Mouse (Mus musculus) ES-Bruce4 (cell line): Measurements from ENCODE around the gene Spats2. TPM values are rescaled to one million over a fixed set of nuclear protein-coding genes. Genes with fewer than 3 reads are reported as not detected.

Experiments
- H3K27ac ChIP-seq: 2 replicates; pipeline ENCODE4 v1.5.1; 2012; ENCODE audit warnings: low read length, inconsistent platforms; ENCODE audit not compliant: insufficient read depth
- H3K27me3 ChIP-seq: 2 replicates; pipeline ENCODE4 v1.6.1; 2012; ENCODE audit warnings: mild to moderate bottlenecking, low read length, inconsistent platforms; ENCODE audit not compliant: control insufficient read depth, poor library complexity, insufficient read depth, severe bottlenecking
- H3K36me3 ChIP-seq: 2 replicates; pipeline ENCODE4 v1.6.1; 2012; ENCODE audit warnings: inconsistent platforms, mild to moderate bottlenecking, low read length, moderate library complexity; ENCODE audit not compliant: control insufficient read depth, poor library complexity, insufficient read depth, severe bottlenecking
- H3K4me1 ChIP-seq: one replicate; pipeline ENCODE4 v1.8.1; 2011; ENCODE audit warnings: low read length; ENCODE audit not compliant: control insufficient read depth, insufficient read depth
- H3K4me3 ChIP-seq: 2 replicates; pipeline ENCODE4 v1.5.1; 2011; ENCODE audit warnings: low read depth, mild to moderate bottlenecking, low read length
- H3K9ac ChIP-seq: 2 replicates; pipeline ENCODE4 v1.6.1; 2012; ENCODE audit warnings: low read depth, mild to moderate bottlenecking, inconsistent platforms; ENCODE audit not compliant: poor library complexity, severe bottlenecking
- H3K9me3 ChIP-seq: replicated peaks from 2 replicates; pipeline ENCODE4 v1.6.1; 2012; ENCODE audit warnings: mild to moderate bottlenecking, low read length, inconsistent platforms; ENCODE audit not compliant: control insufficient read depth, poor library complexity, insufficient read depth, severe bottlenecking
- CTCF ChIP-seq: IDR thresholded peaks from one replicate; pipeline ENCODE4 v1.8.1; 2011; ENCODE audit warnings: low read depth, low read length
- EP300 ChIP-seq: IDR thresholded peaks from 2 replicates; pipeline ENCODE4 v1.6.1; 2011; ENCODE audit warnings: low read depth, low read length; ENCODE audit not compliant: insufficient read depth
- POLR2A ChIP-seq: IDR thresholded peaks from one replicate; pipeline ENCODE4 v1.8.1; 2011; ENCODE audit warnings: low read length; ENCODE audit not compliant: insufficient read depth
- polyA plus RNA-seq: library from polyadenylated mRNA; stranded (reverse); fragments of >200 nt; gene quantifications from 2 replicates; pipeline ENCODE4 v1.2.4, GENCODE M21; 2011; ENCODE audit warnings: low read depth; ENCODE audit not compliant: missing spikeins, insufficient read depth, insufficient read length

The Spats2 gene
- polyA plus RNA-seq, 1 experiment, result 60.7 TPM

DNA sequence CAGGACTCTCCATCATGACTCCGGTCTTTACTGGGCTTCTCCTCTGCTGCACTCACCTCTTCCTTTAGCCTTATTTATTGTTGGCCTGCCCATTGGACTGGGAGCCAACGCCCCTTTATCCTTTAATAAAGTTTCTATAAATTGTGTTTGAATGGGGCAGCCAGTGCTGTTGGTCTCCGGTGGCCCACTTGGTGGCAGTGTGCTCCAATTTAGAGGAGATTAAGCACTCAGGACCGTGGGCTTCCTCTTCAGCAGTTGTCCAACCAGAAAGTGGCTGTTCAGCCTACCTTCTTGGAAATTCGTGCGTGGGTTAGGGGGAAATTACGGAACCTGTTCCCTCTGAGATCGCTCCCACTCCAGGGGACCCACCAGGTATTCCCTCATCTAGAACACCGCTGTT, 42.5 kb upstream of the Spats2 start:
- H3K36me3 ChIP-seq, result peaks cover 15% of the 10 kb centered on the region

DNA sequence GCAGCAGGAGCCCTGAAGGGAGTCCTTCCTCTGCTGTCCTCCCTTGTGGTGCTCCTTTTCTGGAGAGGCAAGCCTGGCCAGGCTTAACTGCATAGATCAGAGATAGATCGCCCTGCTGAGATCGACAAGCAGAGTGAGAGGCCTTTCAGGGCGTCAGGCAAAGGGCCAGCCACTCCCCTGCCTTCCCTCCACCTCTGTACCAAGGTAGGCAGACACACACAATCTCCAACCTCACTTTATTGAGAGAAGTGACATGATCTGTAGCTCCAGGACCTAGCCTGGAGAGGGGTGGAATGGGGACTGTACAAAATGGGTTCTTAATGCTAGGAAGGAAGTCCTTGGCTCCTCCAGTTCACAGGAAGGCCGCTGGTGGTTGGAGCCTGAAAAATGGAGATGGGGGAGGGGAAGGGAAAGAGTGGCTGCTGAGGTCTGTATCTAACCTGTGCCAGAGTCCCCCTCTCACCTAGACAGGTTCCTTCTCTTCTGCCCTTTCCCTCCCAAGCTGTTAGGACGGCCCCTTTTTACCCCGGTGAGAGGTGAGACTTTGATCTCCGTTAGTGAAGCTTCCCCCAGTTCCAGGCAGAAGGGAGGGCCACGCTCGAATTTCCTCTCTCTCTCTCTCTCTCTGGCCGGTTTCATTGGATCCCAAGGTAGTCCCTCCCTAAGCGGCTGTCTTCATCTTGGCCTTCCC, 41.7 kb upstream of the Spats2 start:
- Histone ChIP-seq H3K4me1 (peaks cover 2% of the 10 kb centered on the region), H3K27ac (no peak overlapping the region), H3K9me3 (no peaks in the 10 kb centered on the region), H3K4me3 (no peak overlapping the region), H3K9ac (peak overlapping the region; percentile 14; the same call in 1 of the 2 replicates), H3K36me3 (peaks cover 15% of the 10 kb centered on the region), H3K27me3 (no peaks in the 10 kb centered on the region)
- no peak for TF ChIP-seq EP300
- no peak for TF ChIP-seq CTCF
- TF ChIP-seq POLR2A, result no peak

More for the DNA sequence above, 42.5 kb upstream of the Spats2 start:
- Histone ChIP-seq H3K9me3 (no peaks in the 10 kb centered on the region), H3K27me3 (no peaks in the 10 kb centered on the region), H3K4me1 (peaks cover 2% of the 10 kb centered on the region), H3K9ac (no peak overlapping the region), H3K27ac (no peak overlapping the region), H3K4me3 (no peak overlapping the region)
- TF ChIP-seq CTCF (peak; percentile 72), EP300 (no peak), POLR2A (no peak)

DNA sequence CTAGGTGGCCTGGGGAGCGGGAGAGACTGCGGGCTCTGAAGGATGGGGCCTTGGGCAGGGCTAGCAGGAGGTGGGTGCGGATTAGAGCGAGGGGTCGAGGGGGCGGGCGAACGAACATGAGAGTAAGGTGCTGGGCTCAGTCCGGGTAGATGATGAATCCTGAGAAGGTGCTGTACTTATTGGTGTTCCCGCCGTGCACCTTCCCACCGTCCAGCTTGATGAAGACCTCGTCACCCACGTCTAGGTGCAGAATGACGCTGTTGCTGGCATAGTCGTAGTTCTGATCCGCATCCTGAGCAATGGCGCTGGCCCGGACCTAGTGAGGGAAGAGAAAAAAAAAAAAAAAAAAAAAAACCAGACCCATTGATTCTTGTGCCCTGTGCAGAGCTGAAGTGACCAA, 41.1 kb upstream of the Spats2 start:
- H3K4me3 ChIP-seq, result peak overlapping the region; percentile 7; the same call in 1 of the 2 replicates
- no peak for TF ChIP-seq POLR2A
- no peak for TF ChIP-seq CTCF
- no peak for TF ChIP-seq EP300
- peaks cover 15% of the 10 kb centered on the region for H3K36me3 ChIP-seq
- H3K9me3 ChIP-seq, result no peaks in the 10 kb centered on the region
- H3K27me3 ChIP-seq, result no peaks in the 10 kb centered on the region
- H3K27ac ChIP-seq, result no peak overlapping the region
- peaks cover 2% of the 10 kb centered on the region for H3K4me1 ChIP-seq
- H3K9ac ChIP-seq, result peak overlapping the region; percentile 14; the same call in 1 of the 2 replicates

DNA sequence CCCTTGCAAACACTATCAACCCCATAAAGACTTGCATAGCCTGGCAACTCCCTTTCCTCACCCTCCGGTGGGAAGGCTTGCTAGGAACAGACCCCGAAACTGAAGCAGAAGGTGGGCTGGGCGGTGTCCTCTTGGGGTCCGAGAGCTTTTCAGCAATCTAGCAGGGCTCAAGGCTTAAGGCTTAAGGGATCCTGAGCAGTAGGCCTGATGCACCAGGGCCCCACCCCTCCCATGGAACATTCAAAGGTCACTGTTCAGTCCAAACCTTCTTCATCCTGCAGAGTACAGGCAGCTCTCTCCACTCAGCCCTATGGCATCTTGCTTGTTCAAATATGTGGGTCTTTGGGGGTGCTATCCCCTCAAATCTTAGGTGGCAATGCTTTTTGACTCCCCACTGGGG, 39.7 kb upstream of the Spats2 start:
- Histone ChIP-seq H3K9ac (no peak overlapping the region), H3K4me3 (no peak overlapping the region), H3K9me3 (no peaks in the 10 kb centered on the region), H3K27ac (no peak overlapping the region), H3K36me3 (peaks cover 15% of the 10 kb centered on the region), H3K4me1 (peaks cover 2% of the 10 kb centered on the region), H3K27me3 (no peaks in the 10 kb centered on the region)
- no peak for TF ChIP-seq EP300
- TF ChIP-seq POLR2A, result no peak
- TF ChIP-seq CTCF, result no peak

DNA sequence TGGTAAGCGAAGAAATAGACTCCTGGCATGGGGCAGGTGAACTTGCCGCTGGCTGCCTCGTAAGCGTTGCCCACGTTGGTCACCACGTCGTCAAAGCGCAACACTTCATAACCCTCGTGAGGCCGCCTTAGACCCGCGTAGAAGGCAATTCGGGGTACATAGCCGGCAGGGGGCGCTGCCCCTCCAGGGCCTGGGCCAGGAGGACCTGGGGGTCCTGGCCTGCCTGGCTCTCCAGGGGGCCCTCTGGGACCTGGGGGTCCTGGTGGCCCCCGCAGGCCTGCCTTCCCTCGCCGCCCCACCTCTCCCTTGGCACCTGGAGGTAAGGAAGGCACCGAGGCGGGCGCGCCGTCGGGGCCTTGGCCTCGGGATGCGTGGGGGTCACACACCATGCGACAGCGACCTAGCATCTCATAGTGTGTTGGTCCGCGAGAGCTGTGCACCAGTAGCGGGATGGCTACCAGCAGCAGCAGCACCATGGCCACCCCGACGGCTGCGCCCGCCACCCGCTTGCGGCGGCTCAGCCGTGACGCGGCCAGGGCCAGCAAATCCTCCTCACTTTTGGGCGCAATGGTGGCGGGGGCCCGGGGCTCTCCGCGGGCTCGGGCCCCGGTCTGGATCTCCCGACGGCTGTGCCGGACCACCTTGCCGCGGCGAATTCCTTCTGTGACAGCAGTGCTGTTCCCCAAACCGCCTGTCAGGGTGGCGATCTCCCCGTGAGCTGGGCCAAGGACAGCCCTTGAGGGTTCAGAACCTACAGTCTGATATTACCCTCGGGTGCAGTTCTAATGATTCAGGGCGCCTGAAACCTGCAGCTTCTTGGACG, 38.3 kb upstream of the Spats2 start, which contains the start of gene C1ql4:
Gene C1ql4, minus strand, starts transcription at position 565 of the 823 bp plus-strand sequence.
- peak within 1 kb of the TSS; percentile 46 for H3K9ac ChIP-seq
- H3K4me1 ChIP-seq, result peaks cover 2% of the 10 kb centered on the region
- TF ChIP-seq POLR2A, result no peak
- peak; percentile 77 for TF ChIP-seq CTCF
- no peak for TF ChIP-seq EP300
- peak within 1 kb of the TSS; percentile 65 for H3K4me3 ChIP-seq
- peaks cover 5% of the 10 kb centered on the region; the same call in 1 of the 2 replicates for H3K36me3 ChIP-seq
- H3K9me3 ChIP-seq, result no peaks in the 10 kb centered on the region
- no peak within 1 kb of the TSS for H3K27ac ChIP-seq
- no peaks in the 10 kb centered on the region for H3K27me3 ChIP-seq

DNA sequence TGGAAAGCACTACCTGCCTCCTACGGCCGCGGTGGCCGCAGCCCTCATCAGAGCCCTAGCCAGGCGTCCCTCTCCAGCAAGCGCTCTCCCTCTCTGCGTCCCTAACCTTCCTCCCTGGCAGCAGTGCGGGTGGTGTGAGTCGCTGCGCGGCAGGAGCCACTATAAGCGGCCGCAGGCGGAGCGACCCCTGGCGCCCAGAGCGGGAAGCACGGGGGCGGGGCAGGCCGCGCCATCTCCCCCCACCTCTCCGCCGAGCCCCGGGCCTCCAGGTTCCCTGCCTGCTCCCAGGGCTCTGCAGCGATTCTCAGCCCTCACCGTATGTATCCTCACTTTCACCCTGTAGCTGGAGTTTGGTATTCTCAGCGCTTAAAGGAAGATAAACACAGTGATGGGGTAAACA, 37.4 kb upstream of the Spats2 start:
- no peaks in the 10 kb centered on the region for H3K27me3 ChIP-seq
- H3K36me3 ChIP-seq, result no peaks in the 10 kb centered on the region
- peaks cover 4% of the 10 kb centered on the region for H3K4me1 ChIP-seq
- H3K4me3 ChIP-seq, result peak overlapping the region; percentile 65
- no peak for TF ChIP-seq POLR2A
- TF ChIP-seq CTCF, result peak; percentile 78
- peak overlapping the region; percentile 46 for H3K9ac ChIP-seq
- no peaks in the 10 kb centered on the region for H3K9me3 ChIP-seq
- H3K27ac ChIP-seq, result no peak overlapping the region
